Mouse (Mus musculus) bone marrow, adult 2 months (tissue): ENCODE results near the gene Zfp46. TPM values are rescaled to one million over a fixed set of nuclear protein-coding genes. Genes with fewer than 3 reads are reported as not detected.

Experiments used
- H3K27ac ChIP-seq: fragments of 200-500 bp; 2 replicates; pipeline ENCODE4 v1.5.1; 2012; ENCODE audit warnings: low read depth, mild to moderate bottlenecking, control low read depth, inconsistent platforms, low read length; ENCODE audit not compliant: control insufficient read depth, poor library complexity, insufficient read depth
- H3K4me1 ChIP-seq: fragments of 200-500 bp; 2 replicates; pipeline ENCODE4 v1.6.1; 2011; ENCODE audit warnings: low read length; ENCODE audit not compliant: control insufficient read depth, insufficient read depth
- H3K4me3 ChIP-seq: fragments of 200-500 bp; replicated peaks from 2 replicates; pipeline ENCODE3; 2011; ENCODE audit warnings: mild to moderate bottlenecking, low read depth, low read length, control low read depth; ENCODE audit not compliant: control insufficient read depth
- CTCF ChIP-seq: fragments of 200-500 bp; IDR thresholded peaks from 2 replicates; pipeline ENCODE4 v1.5.1; 2011; ENCODE audit warnings: low read length, control low read depth; ENCODE audit not compliant: control insufficient read depth, insufficient read depth
- POLR2A ChIP-seq: fragments of 200-500 bp; IDR thresholded peaks from 2 replicates; pipeline ENCODE4 v1.6.1; 2011; ENCODE audit warnings: low read depth, mild to moderate bottlenecking, control low read depth, low read length, borderline replicate concordance; ENCODE audit not compliant: control insufficient read depth
- WGBS: fragments of 180-500 bp; shearing (Covaris S2); methylation state at CpG from one replicate; pipeline ENCODE4 v1.1.7; 2018; 5-methylcytosine and 5-hydroxymethylcytosine counted together
- polyA plus RNA-seq: library from polyadenylated mRNA; stranded (reverse); fragments of >200 nt; gene quantifications from 2 replicates; pipeline ENCODE4 v1.2.4, GENCODE M21; 2011; ENCODE audit warnings: low replicate concordance; ENCODE audit not compliant: missing spikeins, insufficient read depth, insufficient read length

Zfp46 gene
- polyA plus RNA-seq, 1 experiment, result 3.8 TPM

DNA sequence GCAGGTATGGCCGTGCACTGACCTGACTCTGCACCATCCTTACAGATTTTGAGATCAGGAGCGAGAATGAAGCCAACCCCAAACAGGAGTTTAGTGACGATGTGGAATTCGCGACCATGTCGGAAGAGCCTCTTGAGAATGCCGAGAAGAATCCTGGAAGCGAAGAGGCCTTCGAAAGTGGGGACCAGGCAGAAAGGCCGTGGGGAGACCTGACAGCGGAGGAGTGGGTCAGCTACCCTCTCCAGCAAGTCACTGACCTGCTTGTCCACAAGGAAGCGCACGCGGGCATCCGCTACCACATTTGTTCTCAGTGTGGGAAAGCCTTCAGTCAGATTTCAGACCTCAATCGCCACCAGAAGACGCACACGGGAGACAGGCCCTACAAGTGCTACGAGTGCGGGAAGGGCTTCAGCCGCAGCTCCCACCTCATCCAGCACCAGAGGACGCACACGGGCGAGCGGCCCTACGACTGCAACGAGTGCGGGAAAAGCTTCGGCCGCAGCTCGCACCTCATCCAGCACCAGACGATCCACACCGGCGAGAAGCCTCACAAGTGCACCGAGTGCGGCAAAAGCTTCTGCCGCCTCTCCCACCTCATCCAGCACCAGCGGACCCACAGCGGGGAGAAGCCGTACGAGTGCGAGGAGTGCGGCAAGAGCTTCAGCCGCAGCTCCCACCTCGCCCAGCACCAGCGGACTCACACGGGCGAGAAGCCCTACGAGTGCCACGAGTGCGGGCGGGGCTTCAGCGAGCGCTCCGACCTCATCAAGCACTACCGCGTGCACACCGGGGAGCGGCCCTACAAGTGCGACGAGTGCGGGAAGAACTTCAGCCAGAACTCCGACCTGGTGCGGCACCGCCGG lies 5.7 kb downstream of the Zfp46 start:
- 93% methylated on average over 66 of the region's 66 CpGs for WGBS
- Histone ChIP-seq H3K27ac (no peak overlapping the region), H3K4me3 (no peak overlapping the region), H3K4me1 (no peaks in the 10 kb centered on the region)
- TF ChIP-seq CTCF, result no peak
- no peak for TF ChIP-seq POLR2A

DNA sequence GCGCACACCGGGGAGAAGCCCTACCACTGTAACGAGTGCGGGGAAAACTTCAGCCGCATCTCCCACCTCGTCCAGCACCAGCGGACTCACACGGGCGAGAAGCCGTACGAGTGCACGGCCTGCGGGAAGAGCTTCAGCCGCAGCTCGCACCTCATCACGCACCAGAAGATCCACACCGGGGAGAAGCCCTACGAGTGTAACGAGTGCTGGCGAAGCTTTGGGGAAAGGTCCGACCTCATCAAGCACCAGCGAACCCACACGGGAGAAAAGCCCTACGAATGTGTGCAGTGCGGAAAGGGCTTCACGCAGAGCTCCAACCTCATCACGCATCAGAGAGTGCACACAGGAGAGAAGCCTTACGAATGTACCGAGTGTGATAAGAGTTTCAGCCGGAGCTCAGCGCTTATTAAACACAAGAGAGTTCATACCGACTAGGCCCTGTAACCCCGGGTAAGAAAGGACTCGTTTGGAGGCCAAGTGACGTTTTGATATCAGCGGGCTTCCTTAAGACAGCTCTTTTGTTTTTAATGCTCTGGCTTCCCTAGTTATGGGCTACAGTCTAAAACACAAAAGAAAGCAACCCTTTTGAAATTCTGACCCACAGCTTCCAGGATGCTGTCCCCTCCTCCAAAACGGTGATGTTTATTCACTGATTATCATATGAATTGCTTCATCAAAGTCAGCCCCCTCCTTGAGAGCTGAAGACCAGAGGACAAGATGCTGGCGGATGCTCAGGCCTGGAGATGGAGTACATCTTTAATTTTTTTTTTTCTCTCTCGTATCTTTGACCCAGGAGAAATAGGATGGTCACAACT lies 6.5 kb downstream of the Zfp46 start:
- WGBS, result 94% methylated on average over 39 of the region's 39 CpGs

DNA sequence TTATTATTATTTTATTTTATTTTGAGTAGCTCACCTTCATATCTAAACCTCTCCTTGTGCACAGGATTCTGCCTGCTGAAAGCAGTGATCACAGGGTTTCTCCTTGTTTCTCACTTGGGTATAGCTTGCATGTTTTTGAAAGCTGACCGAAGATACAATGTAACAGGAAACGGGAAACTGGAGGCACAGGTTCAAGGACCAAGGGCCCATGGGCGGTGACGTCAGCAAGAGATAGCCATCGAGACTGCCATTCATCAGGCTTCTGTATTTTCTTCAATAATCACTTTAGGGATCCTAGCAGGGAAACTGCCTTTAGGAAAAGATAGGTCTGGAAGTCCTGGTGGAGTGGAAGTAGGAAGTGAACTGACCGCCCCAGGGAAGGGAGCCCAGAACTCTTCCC lies 7.2 kb downstream of the Zfp46 start:
- WGBS, result 93% methylated on average over 6 of the region's 6 CpGs
- no peak overlapping the region for H3K4me3 ChIP-seq
- H3K4me1 ChIP-seq, result no peaks in the 10 kb centered on the region
- H3K27ac ChIP-seq, result no peak overlapping the region
- TF ChIP-seq CTCF (no peak), POLR2A (no peak)

More for the DNA sequence above, 6.5 kb downstream of the Zfp46 start:
- TF ChIP-seq CTCF (no peak), POLR2A (no peak)
- Histone ChIP-seq H3K4me3 (no peak overlapping the region), H3K4me1 (no peaks in the 10 kb centered on the region), H3K27ac (no peak overlapping the region)

DNA sequence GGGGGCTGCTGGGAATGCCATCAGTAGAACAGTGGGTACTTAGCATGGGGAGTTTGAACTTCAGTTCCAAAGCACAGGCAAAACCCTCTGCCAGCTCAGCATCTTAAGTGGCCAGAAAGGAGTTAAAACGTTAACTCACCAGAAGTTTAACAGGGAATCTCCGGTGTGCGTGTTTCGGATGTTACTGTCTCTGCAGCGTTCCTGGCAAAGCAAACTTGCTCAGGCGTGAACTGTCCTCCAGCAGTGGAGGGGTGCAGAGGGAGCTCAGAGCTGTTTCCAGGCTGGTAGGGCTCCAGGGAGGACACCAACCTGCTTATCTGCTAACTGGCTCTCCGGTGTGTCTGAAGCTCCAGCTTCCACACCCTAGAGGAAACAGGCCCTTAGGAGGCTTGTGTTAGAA lies 11.5 kb downstream of the Zfp46 start:
- 85% methylated on average over 7 of the region's 7 CpGs for WGBS
- no peak overlapping the region for H3K4me3 ChIP-seq
- no peak for TF ChIP-seq CTCF
- TF ChIP-seq POLR2A, result no peak
- no peak overlapping the region for H3K27ac ChIP-seq
- H3K4me1 ChIP-seq, result no peaks in the 10 kb centered on the region

DNA sequence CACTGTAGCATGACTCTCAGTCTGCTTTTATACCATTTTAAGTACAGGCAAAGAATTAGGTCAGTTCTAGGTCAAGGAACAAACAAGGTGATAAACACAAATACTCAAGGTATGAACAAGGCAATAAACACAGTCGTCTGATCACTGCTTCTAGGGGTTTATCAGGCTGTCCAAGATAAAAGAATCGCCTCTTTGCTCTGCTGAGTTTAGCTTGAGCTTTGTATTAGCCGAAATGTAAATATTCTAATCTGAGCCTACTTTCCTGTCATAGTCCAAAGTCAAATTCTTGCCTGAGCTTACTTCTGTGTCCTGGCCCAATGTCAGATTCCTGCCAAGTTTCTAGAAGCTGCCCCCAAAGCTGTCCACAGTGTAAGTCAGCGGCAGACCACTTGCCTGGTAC lies 18.0 kb downstream of the Zfp46 start:
- no peak overlapping the region for H3K4me3 ChIP-seq
- H3K4me1 ChIP-seq, result no peaks in the 10 kb centered on the region
- TF ChIP-seq POLR2A (no peak), CTCF (no peak)
- H3K27ac ChIP-seq, result no peak overlapping the region
- WGBS, result 69% methylated on average over 4 of the region's 4 CpGs

DNA sequence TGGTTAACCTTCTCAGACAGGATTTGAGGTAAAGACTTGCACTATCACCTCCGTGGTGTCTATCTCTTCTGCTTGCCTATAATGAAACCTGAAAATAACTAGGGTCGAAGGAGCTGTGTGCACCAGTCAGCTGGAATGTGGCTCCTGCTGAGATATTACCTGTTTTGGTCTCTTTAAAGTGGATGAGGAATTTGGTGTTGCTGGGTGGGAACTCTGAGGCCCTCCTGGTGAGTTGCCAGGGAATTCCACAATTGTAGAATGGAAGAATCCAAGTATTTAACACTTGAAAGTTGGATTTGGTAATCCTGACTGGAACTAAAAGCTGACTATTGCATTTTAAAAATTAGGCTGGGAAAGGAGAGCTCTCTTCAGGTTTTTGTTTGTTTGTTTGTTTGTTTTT lies 19.7 kb downstream of the Zfp46 start:
- WGBS, result 59% methylated on average over 2 of the region's 2 CpGs

DNA sequence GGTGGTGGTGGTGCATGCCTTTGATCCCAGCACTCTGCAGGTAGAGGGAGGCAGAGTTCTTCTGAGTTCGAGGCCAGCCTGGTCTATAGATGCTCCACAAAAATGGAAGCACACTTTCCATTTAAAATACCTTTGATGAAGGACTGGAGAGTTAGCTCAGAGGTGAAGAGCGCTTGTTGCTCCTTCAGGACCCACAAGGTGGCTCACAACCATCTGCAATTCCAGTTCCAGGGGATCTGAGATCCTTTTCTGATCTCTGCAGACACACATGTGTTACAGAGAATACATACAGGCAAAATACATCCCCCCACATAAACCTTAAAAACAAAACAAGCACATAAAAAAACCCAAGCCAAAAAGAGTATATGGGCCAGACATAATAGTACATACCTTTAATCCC lies 23.9 kb downstream of the Zfp46 start:
- TF ChIP-seq CTCF, result no peak
- no peak for TF ChIP-seq POLR2A
- Histone ChIP-seq H3K4me1 (no peaks in the 10 kb centered on the region; the same call in 1 of the 2 replicates), H3K27ac (no peak overlapping the region), H3K4me3 (no peak overlapping the region)
- 79% methylated on average over 2 of the region's 2 CpGs for WGBS

More for the DNA sequence above, 19.7 kb downstream of the Zfp46 start:
- Histone ChIP-seq H3K27ac (no peak overlapping the region), H3K4me3 (no peak overlapping the region), H3K4me1 (no peaks in the 10 kb centered on the region; the same call in 1 of the 2 replicates)
- TF ChIP-seq POLR2A (no peak), CTCF (no peak)

DNA sequence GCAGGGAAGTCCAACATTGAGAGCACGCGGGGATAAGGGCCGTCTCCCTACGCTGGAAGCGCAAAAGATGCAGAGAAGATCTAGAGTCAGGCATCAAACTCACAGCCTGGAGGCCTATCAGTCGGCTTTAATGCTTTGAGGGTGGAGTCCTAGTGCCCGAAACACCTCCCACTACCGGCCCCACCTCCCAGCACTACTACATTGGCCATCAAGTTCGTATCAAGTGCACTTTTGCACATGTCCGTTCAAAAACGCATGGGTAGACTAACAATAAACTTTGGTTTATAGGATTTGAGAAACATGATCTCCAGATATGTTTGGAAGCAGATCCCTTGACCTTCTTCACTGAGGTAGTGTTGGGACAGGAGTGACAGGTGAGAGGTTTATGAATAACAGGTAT lies 25.3 kb downstream of the Zfp46 start:
- Histone ChIP-seq H3K4me1 (no peaks in the 10 kb centered on the region; the same call in 1 of the 2 replicates), H3K4me3 (peak overlapping the region; percentile 81), H3K27ac (no peak overlapping the region)
- no peak for TF ChIP-seq CTCF
- no peak for TF ChIP-seq POLR2A
- under 1% methylated on average over 11 of the region's 11 CpGs for WGBS
